Mouse (Mus musculus) macrophage (primary cell): ENCODE data around the gene Dnajc12. TPM values are rescaled to one million over a fixed set of nuclear protein-coding genes. Genes with fewer than 3 reads are reported as not detected.

Experiments
- H3K27ac ChIP-seq: fragments of 350-480 bp; formaldehyde crosslinking; 2 replicates; pipeline ENCODE4 v1.9.0; 2021
- H3K36me3 ChIP-seq: fragments of 350-480 bp; formaldehyde crosslinking; 2 replicates; pipeline ENCODE4 v1.9.0; 2021; ENCODE audit errors: inconsistent target
- H3K4me3 ChIP-seq: fragments of 350-480 bp; formaldehyde crosslinking; 2 replicates; pipeline ENCODE4 v1.9.0; 2021; ENCODE audit errors: inconsistent target
- H3K79me2 ChIP-seq: fragments of 350-480 bp; formaldehyde crosslinking; 2 replicates; pipeline ENCODE4 v1.9.0; 2021; ENCODE audit errors: inconsistent target
- WGBS: methylation state at CpG from one replicate; pipeline ENCODE4 v1.1.7; 2026; ENCODE audit warnings: inconsistent platforms; ENCODE audit not compliant: missing documents; 5-methylcytosine and 5-hydroxymethylcytosine counted together
- polyA plus RNA-seq: library from polyadenylated mRNA; stranded (reverse); fragments of 250-400 nt; gene quantifications from 3 replicates; pipeline ENCODE4 v1.2.4, GENCODE M21; 2018; ENCODE audit warnings: inconsistent platforms

Dnajc12 gene
- polyA plus RNA-seq, 1 experiment from 2014 or later: 14.2 TPM

DNA sequence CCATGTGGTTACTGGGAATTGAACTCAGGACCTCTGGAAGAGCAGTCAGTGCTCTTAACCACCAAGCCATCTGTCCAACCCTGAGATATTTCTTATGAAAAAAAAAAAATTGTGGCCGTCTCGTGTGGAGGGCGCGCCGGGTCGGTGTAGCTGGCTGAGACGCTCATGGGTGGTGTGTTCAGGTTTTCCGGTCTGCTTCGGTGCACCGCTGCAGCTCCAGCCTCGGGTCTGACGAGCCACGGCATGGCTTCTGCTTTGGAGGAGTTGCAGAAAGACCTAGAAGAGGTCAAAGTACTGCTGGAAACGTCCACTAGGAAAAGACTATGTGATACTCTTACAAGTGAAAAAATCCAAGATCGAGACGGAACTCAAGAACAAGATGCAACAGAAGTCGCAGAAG, 30.5 kb downstream of the Dnajc12 start:
- no peaks in the 10 kb centered on the region for H3K36me3 ChIP-seq
- no peak overlapping the region for H3K4me3 ChIP-seq
- no peaks in the 10 kb centered on the region for H3K79me2 ChIP-seq
- H3K27ac ChIP-seq: no peak overlapping the region
- WGBS: 93% methylated on average over 17 of the region's 17 CpGs

DNA sequence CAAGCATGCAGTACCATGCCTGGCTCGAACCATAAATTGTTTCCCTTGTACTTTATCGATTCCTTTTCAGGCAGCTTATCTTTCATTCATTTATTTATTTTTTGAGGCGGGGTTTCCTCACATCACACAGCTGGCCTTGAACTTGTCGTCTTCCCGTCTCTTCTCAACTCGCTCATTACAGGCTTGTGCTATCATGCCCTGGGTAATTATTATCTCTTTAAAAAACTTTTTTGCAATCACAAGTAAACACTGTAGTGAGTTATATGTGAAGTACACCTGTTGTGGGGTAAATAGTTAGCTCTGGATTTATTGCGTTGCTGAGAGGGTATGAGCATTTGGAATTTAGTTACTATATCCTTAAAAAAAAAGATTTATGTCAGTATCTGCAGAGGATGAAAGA, 33.0 kb downstream of the Dnajc12 start:
- H3K79me2 ChIP-seq: no peaks in the 10 kb centered on the region
- no peak overlapping the region for H3K27ac ChIP-seq
- WGBS: 95% methylated on average over 7 of the region's 7 CpGs
- no peaks in the 10 kb centered on the region for H3K36me3 ChIP-seq
- no peak overlapping the region for H3K4me3 ChIP-seq

DNA sequence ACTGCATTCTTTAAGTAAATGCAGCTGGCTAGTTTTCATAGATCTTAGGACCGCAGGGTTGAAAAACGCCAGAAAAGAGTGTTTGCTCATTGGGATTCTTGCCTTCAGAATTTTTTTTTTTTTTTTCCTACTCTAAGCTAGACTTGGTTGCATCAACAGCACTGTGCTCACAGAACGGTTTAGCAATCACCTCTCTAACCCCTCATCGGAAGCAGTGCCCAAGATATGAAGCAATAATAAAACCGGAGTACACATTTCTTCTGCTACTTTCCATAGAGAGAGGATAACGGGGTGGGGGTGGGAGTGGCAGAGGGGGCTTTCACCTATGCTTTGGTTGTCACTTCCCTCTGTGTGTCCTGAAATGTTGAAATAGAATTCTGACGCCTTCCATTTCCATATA, 33.6 kb downstream of the Dnajc12 start:
- Histone ChIP-seq H3K27ac (no peak overlapping the region), H3K4me3 (no peak overlapping the region), H3K36me3 (no peaks in the 10 kb centered on the region), H3K79me2 (no peaks in the 10 kb centered on the region)
- WGBS: 17% methylated on average over 6 of the region's 7 CpGs

DNA sequence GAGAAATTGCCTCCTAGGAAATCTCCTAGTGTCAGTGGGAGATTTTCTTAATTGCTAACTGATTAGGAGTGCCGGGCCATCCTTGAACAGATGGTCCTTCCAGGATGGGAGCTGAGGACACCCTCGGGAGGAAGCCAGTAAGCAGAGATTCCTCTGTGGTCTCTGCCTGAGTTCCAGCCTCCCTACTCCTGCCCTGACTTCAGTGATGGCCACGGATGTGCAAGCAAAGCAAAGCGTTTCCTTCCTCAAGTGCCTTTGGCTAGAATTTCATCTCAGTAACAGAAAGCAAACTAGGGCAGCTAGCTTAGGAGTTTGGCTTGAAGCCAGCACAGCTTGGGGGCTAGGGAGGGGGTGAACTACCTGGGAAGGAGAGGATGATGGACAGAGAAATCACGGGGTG, 34.8 kb downstream of the Dnajc12 start:
- WGBS: 18% methylated on average over 5 of the region's 5 CpGs
- Histone ChIP-seq H3K36me3 (no peaks in the 10 kb centered on the region), H3K79me2 (no peaks in the 10 kb centered on the region), H3K4me3 (no peak overlapping the region), H3K27ac (no peak overlapping the region)

DNA sequence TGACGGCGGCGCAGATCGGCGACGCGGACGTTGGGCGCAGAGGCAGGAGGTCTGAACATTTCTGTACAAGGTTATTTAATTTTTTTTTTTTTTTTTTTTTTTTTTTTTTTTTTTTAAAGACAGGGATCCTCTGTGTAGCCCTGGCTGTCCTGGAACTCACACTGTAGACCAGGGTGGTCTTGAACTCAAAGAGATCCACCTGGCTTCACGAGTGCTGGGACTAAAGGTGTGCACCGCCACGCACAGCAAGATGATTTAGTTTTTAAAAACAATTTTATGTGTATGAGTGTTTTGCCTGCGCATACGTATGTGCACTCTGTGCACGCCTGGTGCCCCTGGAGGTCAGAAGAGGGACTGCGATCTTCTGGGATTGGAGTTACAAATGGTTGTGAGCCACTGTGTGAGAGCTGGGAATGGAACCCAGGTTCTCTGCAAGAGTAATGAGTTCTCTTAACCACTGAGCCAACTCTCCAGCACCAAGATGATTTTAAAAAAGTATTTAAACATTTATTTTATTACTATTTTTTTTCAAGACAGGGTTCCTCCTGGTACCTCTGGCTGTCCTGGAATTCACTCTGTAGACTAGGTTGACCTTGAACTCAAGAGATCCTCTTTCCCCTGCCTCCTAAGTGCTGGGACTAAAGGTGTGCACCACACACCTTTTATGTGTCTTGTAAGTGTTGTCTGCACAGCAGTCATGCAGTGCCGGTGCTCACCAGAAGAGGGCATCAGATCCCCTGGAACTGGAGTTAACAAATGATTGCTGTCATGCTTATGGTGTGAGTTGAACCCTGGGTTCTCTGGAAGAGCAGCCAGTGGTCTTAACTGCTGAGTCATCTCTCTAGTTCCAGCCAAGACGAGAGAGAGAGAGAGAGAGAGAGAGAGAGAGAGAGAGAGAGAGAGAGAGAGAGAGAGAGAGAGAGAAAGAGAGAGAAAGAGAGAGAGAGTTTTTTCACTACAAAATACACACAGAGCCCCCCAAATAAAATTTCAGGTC, 39.8 kb downstream of the Dnajc12 start, which contains the start of gene Gm7075:
Gene Gm7075 (minus strand): TSS at position 51 of the 997 bp plus-strand sequence.
- H3K4me3 ChIP-seq: no peak within 1 kb of the TSS
- no peak within 1 kb of the TSS for H3K27ac ChIP-seq
- no peaks in the 10 kb centered on the region for H3K79me2 ChIP-seq
- H3K36me3 ChIP-seq: no peaks in the 10 kb centered on the region
- WGBS: 85% methylated on average over 17 of the region's 18 CpGs

DNA sequence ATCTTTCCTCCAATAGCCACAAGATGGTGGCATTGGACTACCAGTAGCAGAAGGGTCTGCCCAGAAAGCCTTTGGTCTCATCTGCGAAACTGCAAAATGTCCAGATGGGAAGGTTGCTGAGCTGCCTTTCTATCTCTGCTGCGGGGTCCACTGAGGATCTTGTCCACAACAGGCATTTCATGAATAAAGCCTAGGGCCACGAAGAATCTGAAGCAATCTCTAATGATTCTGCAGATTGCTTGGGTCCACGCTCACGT, 40.4 kb downstream of the Dnajc12 start:
- WGBS: 85% methylated on average over 4 of the region's 5 CpGs
- Histone ChIP-seq H3K27ac (no peak overlapping the region), H3K4me3 (no peak overlapping the region), H3K36me3 (no peaks in the 10 kb centered on the region), H3K79me2 (no peaks in the 10 kb centered on the region)

DNA sequence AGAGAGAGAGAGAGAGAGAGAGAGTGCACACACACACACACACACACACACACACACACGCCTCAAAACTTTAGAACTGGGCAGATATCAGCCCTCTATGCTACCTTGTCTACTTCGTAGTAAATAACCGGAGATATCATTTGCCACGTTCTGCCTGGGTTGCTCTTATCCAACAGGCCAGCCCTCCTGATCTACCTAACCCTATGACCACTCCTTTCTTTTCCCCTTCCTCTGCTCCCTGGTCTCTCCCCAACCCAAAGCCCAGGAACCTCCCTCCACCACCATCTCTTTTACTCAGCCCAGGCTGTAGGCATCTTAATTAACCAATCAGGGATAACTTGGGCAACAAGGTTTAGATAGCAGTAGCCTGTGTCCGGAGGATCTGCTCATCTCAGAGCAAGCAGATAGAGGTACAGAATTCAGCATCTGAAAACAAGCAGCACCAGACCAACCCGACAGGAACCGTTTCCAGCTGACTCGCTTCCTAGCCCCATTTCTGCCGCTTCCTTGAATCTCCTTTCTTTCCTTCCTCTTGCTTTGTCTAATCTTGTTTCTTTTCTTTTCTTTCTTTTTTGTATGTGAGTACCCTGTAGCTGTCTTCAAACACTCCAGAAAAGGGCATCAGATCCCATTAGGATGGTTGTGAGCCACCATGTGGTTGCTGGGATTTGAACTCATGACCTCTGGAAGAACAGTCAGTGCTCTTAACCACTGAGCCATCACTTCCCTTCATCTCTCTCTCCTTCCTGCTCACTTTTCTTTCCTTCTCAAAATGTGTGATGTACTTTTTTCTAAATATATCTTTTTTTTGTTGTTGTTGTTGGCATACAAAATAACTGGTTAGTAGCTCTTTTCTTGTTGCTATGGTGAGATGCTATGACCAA, 41.6 kb downstream of the Dnajc12 start:
- Histone ChIP-seq H3K27ac (no peak overlapping the region), H3K36me3 (no peaks in the 10 kb centered on the region), H3K4me3 (no peak overlapping the region), H3K79me2 (no peaks in the 10 kb centered on the region)
- WGBS: 87% methylated on average over 9 of the region's 9 CpGs

DNA sequence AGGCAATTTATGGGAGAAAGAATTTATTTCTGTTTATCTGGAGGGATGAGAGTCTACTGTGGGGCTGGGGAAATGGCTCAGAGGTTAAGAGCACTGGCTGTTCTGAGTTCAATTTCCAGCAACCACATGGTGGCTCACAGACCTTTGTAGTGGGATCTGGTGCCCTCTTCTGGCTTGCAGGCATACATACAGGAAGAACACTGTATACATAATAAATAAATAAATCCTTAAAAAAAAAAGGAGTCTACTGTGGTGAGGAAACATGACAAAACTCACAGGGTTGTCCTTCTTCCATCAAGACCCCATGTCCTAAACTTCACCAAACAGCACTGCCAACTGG, 42.2 kb downstream of the Dnajc12 start:
- Histone ChIP-seq H3K79me2 (no peaks in the 10 kb centered on the region), H3K27ac (no peak overlapping the region), H3K36me3 (no peaks in the 10 kb centered on the region), H3K4me3 (no peak overlapping the region)

DNA sequence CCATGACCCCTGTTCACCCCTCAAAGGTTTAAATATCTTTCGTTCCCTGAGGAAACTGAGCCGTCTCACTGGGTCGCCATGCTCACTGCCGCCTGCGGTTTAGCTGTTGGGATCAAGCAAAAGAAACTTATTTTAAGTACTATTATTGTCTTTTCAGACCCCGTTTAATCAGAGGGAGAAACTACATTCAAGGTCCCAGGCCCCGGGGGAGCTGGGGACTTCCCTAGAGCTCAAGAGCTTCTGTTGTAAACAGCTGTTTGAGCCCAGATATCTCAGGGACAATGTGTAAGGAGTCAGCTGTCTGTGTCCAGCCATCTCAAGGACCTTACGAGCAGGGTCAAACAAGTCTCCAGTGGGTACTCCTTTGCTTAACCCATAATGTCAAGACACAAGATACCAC, 44.9 kb downstream of the Dnajc12 start:
- Histone ChIP-seq H3K79me2 (no peaks in the 10 kb centered on the region), H3K36me3 (no peaks in the 10 kb centered on the region), H3K4me3 (no peak overlapping the region), H3K27ac (no peak overlapping the region)
- 95% methylated on average over 8 of the region's 8 CpGs for WGBS

DNA sequence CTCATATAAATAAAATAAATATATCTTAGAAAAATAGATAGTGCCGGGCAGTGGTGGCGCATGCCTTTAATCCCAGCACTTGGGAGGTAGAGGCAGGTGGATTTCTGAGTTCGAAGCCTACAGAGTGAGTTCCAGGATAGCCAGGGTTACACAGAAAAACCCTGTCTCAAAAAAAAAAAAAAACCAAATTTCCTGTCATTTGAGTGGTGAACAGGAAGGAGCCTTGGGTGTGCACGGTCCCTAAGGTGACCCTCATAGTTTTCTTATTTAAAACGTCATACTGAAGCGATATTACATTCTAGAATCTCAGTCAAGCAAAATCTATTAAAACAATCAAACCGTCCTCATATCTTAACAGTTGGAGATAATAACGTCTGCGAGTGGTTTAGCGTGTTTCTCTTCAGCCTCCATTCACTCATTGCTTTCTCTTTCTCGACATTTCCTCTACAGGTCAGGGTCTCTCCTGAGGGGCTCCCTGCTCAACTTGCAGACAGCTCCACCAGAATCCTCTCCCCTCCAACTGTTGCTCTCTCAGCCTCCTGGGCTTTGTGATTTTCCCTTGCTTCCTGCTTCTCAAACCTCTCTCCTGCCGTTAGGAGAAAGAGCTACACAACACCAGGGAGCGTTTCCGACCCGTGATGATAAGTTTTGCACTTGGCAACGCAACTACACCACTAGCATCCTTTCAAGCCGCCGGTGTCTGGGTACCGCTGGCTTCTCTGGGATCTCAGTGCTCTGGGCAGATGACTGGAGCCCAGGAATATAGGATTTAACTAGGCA, 46.2 kb downstream of the Dnajc12 start:
- H3K4me3 ChIP-seq: peak overlapping the region; percentile 59
- WGBS: 10% methylated on average over 19 of the region's 19 CpGs
- no peak overlapping the region for H3K27ac ChIP-seq
- no peaks in the 10 kb centered on the region for H3K36me3 ChIP-seq
- H3K79me2 ChIP-seq: no peaks in the 10 kb centered on the region

DNA sequence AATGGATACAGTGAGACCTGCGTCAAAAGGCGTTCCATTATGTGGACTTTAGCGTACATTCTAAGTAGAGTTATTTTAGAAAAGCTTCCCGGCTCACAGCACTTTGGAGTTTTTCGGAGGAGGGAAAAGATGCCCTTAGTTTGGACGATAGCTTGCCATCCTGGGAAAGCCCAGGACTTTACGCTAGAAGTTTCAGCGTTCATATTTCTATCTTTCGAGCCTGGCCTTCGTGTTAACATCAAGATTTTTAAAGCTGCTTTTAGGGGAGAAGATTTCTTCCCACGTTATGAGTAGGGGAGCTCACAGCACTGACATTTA, 46.7 kb downstream of the Dnajc12 start:
- Histone ChIP-seq H3K79me2 (no peaks in the 10 kb centered on the region), H3K27ac (no peak overlapping the region)
- 1% methylated on average over 11 of the region's 11 CpGs for WGBS

DNA sequence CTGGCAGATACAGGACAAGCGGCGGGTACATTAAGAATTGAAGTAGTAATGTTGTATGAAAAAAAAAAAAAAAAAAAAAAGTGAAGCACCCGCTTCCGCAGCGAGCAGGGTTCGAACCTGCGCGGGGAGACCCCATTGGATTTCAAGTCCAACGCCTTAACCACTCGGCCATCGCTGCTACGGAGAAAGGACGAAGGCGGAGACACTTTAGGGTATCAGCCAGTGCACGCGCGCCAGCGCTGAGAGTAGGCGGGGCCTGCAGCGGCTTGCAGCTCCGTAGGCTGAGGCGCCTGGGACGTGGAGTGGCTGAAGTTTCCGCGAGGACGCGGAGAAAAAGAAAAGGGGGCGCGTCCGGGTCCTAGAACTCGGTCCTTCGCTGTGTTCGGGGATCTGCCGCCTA, 47.1 kb downstream of the Dnajc12 start:
- WGBS: 2% methylated on average over 34 of the region's 34 CpGs
- no peaks in the 10 kb centered on the region for H3K79me2 ChIP-seq
- H3K36me3 ChIP-seq: no peaks in the 10 kb centered on the region
- no peak overlapping the region for H3K27ac ChIP-seq
- H3K4me3 ChIP-seq: peak overlapping the region; percentile 59

More for the DNA sequence above, 46.7 kb downstream of the Dnajc12 start:
- Histone ChIP-seq H3K4me3 (peak overlapping the region; percentile 59), H3K36me3 (no peaks in the 10 kb centered on the region)

DNA sequence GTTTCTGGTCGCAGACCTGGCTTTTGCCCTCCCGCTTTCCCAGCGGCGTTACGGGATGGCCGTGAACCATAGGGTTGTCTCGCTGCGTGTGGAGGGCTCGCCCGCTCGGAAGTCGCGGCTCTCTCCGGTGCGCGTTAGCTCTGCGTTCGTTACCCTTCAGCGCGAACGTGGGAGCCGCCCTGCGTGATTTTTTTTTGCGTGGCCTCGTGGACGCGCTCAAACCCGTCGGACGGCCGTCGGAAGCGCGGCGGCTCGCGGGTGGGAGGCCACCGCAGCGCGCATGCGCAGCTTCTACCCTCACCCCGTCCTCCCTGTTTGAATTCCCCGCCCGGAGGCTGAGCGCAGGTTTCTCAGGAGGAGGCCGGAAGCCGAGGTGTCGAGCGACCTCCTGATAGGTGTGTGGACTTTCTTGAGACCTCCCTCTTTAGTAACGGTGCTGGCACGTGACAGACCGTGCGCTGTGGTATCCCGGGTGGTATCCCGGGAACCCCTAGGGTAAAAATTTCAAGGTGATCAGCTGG, 47.6 kb downstream of the Dnajc12 start, which contains the start of gene Ctnna3:
Gene Ctnna3 (plus strand): TSS at position 314 of the 521 bp plus-strand sequence.
- WGBS: 1% methylated on average over 55 of the region's 55 CpGs
- Histone ChIP-seq H3K36me3 (no peaks in the 10 kb centered on the region), H3K27ac (no peak within 1 kb of the TSS), H3K79me2 (no peaks in the 10 kb centered on the region), H3K4me3 (peak within 1 kb of the TSS; percentile 59)

DNA sequence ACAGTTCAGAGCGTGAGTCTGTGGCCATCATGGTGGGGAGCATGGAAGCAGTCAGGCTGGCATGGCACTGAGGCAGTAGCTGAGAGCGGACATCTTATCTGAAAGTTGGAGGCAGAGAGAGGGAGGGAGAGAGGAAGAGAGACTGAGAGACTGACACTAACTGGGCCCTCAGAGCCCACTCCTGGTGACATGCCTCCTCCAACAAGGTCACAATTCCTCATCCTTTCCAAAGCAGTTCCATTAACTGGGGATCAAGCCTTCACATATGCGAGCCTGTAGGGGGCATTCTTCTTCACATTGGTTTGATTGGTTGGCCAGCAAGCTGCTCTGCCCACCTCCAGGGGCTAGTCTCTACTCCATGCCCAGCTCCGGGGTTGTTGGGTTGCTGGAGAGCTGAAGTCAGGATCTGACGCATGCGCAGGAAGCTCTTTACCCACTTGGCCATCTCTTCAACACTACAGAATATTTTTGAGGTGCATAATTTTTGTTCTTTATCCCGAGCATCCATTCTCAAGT, 49.0 kb downstream of the Dnajc12 start:
- Histone ChIP-seq H3K36me3 (no peaks in the 10 kb centered on the region), H3K4me3 (no peak overlapping the region), H3K27ac (no peak overlapping the region), H3K79me2 (no peaks in the 10 kb centered on the region)
- 92% methylated on average over 7 of the region's 7 CpGs for WGBS
